Comparison of ENCODE assay signal across 12 mouse cellular contexts in the genomic region with DNA sequence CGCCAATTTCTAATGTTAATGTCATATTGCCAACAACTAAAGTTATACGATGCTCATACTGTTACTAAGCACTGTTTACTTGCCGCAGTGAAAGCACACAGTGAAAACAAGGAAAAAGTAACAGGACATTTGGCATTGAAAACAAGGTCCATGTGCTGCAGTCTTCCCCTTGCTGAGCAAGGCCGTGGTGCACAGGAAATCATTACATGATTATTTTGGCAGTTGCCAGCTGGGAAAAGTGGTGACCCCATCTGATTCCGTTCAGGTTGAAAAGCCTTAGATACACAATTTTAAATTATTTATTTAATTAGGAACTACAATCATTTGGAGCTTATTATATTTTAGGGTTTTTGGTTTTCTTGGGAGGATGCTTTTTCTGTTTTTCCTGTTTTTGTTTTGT.
"Had no signal": no experiment of that assay in that cellular context is flagged by ENCODE, and none has a peak within 500 bp of the region (broad histone marks: within the 10 kb centered on the region; RNA-seq: fewer than 3 reads in every experiment).

No protein-coding gene starts in this region.

- DNase-seq: retina, postnatal 1 day; right cerebral cortex, adult 18-20 months; right cerebral cortex, postnatal 14 days; right cerebral cortex, postnatal 25 days; right cerebral cortex, postnatal 4 days; spleen, adult 18-20 months; thymus, adult 18-20 months; thymus, adult 2 months; thymus, postnatal 14 days; thymus, postnatal 25 days; thymus, postnatal 36 days; thymus, postnatal 4 days had no signal
